Mouse (Mus musculus) midbrain, embryonic 11.5 days (tissue): ENCODE results near the gene Neurog3. TPM values are rescaled to one million over a fixed set of nuclear protein-coding genes. Genes with fewer than 3 reads are reported as not detected.

Source experiments
- ATAC-seq: fragments of 200-750 bp; cut with Nextera tagmentation; 2 replicates; pipeline ENCODE4 v1.8.0; 2017; ENCODE audit warnings: moderate TSS enrichment, moderate library complexity; ENCODE audit not compliant: low FRiP score
- DNase-seq: peaks from one replicate; pipeline ENCODE4 v3.0.0; 2015; ENCODE audit warnings: low spot score; ENCODE audit errors: missing footprints
- H3K27ac ChIP-seq: fragments of 300-500 bp; sonication (generic); 2 replicates; pipeline ENCODE4 v1.5.1; 2014; ENCODE audit warnings: low read depth, low read length
- H3K27me3 ChIP-seq: fragments of 300-500 bp; sonication (generic); 2 replicates; pipeline ENCODE4 v1.6.1; 2014; ENCODE audit warnings: mild to moderate bottlenecking, low read length, moderate library complexity, mixed read lengths; ENCODE audit not compliant: control insufficient read depth, insufficient read depth
- H3K36me3 ChIP-seq: fragments of 300-500 bp; sonication (generic); 2 replicates; pipeline ENCODE4 v1.6.1; 2014; ENCODE audit warnings: mild to moderate bottlenecking, low read length, moderate library complexity, mixed read lengths; ENCODE audit not compliant: control insufficient read depth, insufficient read depth
- H3K4me1 ChIP-seq: fragments of 300-500 bp; sonication (generic); 2 replicates; pipeline ENCODE4 v1.6.1; 2014; ENCODE audit warnings: low read length; ENCODE audit not compliant: control insufficient read depth, insufficient read depth
- H3K4me2 ChIP-seq: fragments of 300-500 bp; sonication (generic); 2 replicates; pipeline ENCODE4 v1.6.1; 2014; ENCODE audit warnings: mild to moderate bottlenecking, moderate library complexity
- H3K4me3 ChIP-seq: fragments of 300-500 bp; sonication (generic); 2 replicates; pipeline ENCODE4 v1.5.1; 2014; ENCODE audit warnings: low read depth, low read length
- H3K9ac ChIP-seq: fragments of 300-500 bp; sonication (generic); 2 replicates; pipeline ENCODE4 v1.6.1; 2014; ENCODE audit warnings: low read length
- H3K9me3 ChIP-seq: fragments of 300-500 bp; sonication (generic); 2 replicates; pipeline ENCODE4 v1.6.1; 2016; ENCODE audit warnings: low read length; ENCODE audit not compliant: control insufficient read depth
- WGBS: fragments of 180-500 bp; shearing (Covaris S2); extraction: QIAGEN DNeasy Blood & Tissue Kit; methylation state at CpG from one replicate; pipeline ENCODE4 v1.1.7; 2014; 5-methylcytosine and 5-hydroxymethylcytosine counted together
- polyA plus RNA-seq: library from polyadenylated mRNA; unstranded; fragments of >200 nt; fragmentation: Nextera tagmentation; extraction: Ambion mirVana; gene quantifications from 2 replicates; pipeline ENCODE4 v1.2.1, GENCODE M21; 2014

Gene Neurog3
- polyA plus RNA-seq, 1 experiment from 2014 or later, result 0.34 TPM

DNA sequence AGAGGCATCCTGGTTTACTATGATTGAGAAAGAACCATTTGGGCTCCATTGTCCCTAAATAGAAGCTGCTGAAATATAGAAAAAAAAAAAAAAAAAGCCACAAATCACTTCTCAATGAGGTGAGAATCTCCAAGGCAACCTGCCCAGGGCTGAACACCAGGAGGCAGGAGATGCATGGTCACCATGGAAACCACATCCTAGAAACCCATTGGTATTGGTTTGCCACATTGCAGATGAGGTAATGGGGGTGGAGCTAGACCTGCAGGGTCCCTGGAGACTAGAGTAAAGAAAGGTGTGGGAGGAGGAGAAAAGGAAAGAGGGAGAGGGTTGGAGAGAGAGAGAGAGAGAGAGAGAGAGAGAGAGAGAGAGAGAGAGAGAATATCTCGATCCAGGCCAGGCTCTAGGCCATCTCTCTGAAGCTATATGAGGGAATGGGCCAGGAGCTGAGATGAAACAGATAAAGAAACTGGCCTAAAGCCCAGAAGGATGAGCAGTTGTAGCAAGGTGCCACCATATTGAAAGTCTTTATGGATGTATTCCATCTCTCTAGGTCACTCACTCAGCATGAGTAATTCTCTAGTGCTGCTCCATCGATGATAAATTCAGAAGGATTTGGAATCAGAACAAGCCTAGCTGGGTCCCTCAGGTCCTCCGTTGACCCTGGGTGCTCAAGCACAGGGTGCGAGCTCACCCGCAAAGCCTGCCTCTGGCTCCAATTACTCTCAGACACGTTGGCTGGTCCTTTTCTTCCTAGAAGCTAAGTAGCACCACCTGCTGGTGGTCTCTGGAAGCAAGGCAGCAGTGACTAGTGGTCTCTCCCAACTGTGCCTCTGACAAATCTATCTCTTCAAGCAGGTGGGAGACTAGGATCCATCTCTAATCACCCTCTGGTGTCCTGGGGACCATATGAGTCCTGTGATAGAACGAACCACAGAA, 31.1 kb upstream of the Neurog3 start:
- ATAC-seq (peak; percentile 62), DNase-seq (peak; percentile 98)
- Histone ChIP-seq H3K36me3 (no peaks in the 10 kb centered on the region), H3K27ac (no peak overlapping the region), H3K4me3 (no peak overlapping the region), H3K9me3 (no peaks in the 10 kb centered on the region), H3K9ac (no peak overlapping the region), H3K4me2 (no peak overlapping the region), H3K27me3 (no peaks in the 10 kb centered on the region), H3K4me1 (peaks cover 5% of the 10 kb centered on the region; the same call in 1 of the 2 replicates)
- 15% methylated on average over 7 of the region's 7 CpGs for WGBS

DNA sequence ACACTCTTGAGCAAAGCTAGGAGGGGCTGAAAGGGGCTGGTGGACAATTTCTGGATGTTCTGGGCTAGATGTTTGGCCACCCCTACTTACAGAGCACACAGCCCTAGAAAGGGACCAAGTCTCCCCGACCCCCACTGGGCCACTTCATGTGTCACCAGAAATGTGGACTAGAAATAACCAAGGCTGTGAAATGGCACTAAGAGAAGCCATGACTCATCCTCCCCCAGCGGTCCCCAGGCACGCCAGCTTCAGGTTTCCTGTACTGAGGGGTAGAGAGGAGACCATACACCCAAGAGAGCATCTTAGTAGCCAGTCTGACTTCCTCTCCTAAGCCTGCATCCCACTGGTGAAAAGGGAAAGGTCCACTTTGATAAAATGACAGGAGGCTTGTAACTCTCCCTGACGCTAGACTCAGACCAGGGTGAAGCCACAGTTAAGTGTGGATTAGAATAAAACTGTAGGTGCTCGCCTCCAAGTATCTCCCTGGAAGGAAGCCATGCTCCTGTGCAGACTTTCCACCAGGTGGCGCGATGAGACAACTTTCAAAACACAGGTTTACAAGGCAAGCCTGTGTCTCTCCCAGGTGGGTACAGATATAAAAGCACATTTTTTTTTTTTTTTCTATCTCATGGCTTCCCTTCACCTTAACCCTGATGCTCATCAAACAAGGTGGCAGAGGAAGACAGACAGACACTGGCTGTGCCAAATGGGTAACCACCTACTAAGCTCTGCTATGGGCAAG, 27.9 kb upstream of the Neurog3 start:
- DNase-seq, result peak; percentile 90
- peaks cover 5% of the 10 kb centered on the region; the same call in 1 of the 2 replicates for H3K4me1 ChIP-seq
- 30% methylated on average over 7 of the region's 7 CpGs for WGBS
- no peak overlapping the region for H3K9ac ChIP-seq
- peak; percentile 22; the same call in 1 of the 2 replicates for ATAC-seq
- H3K27me3 ChIP-seq, result peaks cover 16% of the 10 kb centered on the region
- no peaks in the 10 kb centered on the region for H3K36me3 ChIP-seq
- no peaks in the 10 kb centered on the region for H3K9me3 ChIP-seq
- no peak overlapping the region for H3K4me2 ChIP-seq
- H3K4me3 ChIP-seq, result no peak overlapping the region
- H3K27ac ChIP-seq, result no peak overlapping the region

DNA sequence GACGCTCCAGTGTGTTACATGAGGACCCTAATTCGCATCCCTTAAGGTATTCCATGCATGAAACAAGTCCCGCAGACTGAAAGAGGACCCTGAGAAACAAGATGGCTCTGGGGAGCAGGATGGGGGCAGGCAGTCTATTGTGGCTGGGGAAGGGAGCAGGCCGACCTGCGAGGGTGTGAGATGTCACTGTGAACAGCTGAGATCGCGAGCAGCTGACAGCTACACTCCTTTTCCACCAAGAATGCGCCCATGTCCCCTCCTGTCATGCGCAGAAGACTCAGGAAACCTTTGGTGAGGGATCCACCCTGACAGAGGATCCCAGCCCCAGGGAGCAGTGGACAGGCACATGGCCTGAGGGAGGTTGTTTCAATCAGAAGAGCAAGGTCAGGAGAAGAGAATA, 25.8 kb upstream of the Neurog3 start:
- ATAC-seq (no peak), DNase-seq (no peak)
- Histone ChIP-seq H3K27ac (no peak overlapping the region), H3K27me3 (peaks cover 28% of the 10 kb centered on the region), H3K9ac (no peak overlapping the region), H3K4me2 (no peak overlapping the region), H3K4me1 (peaks cover 3% of the 10 kb centered on the region; the same call in 1 of the 2 replicates), H3K9me3 (no peaks in the 10 kb centered on the region), H3K36me3 (no peaks in the 10 kb centered on the region), H3K4me3 (no peak overlapping the region)
- 70% methylated on average over 9 of the region's 9 CpGs for WGBS

DNA sequence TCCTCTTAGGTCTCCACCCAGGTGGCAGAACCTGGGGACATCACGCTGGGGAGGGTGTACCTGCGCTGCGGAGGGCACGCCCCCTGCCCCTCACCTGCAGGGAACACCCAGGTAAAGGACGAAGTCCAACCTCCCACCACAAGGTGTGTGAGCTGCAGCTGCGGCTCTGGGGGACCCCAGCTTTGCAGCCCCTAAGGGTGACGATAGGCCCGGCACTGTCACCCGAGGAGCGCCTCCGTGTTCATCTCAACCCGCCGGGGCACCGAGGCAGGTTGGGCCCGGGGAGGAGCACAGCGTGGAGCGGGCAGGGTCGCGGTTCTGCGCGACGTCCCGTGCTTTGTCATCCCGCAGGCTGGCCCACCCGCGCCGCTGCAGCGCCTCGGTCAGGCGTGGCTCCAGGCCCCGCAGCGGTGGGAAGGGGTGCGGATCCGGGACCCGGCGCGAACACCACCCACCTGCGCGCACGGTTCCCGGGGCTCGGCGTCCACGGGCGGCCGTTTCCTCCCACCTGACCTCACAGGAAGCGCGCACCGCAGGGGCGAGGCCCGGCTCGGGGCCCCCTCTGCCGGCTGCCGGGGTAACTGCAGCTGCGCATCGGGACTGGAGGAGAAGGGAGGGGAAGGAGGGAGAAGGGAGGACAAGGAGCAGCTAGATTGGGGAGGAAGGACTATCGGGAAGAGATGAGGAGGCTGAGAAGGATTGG, 22.2 kb upstream of the Neurog3 start:
- DNase-seq, result peak; percentile 98
- Histone ChIP-seq H3K9ac (peak overlapping the region; percentile 83), H3K9me3 (no peaks in the 10 kb centered on the region), H3K4me1 (peaks cover 3% of the 10 kb centered on the region; the same call in 1 of the 2 replicates), H3K4me3 (peak overlapping the region; percentile 70), H3K4me2 (peak overlapping the region; percentile 94), H3K36me3 (no peaks in the 10 kb centered on the region), H3K27me3 (peaks cover 28% of the 10 kb centered on the region), H3K27ac (no peak overlapping the region)
- ATAC-seq, result peak; percentile 84
- WGBS, result under 1% methylated on average over 57 of the region's 57 CpGs

DNA sequence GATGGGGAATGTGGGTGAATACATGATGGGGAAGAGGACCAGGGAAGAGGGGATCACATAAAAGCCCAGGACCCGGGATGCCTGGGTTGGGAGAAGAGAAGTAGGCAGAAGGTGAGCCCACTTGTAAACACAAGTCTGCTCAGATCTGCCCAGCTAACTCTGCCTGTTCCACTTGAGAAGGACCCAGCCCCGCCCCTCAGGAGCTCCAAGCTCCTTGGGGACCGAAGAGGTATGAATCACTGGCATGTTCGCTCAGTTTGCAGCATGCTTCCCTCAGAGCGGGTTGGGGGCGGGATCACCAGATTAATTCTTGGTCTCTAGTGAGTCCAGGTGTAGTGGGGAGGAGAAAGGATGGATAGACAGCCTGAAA, 21.7 kb upstream of the Neurog3 start:
- Histone ChIP-seq H3K27ac (no peak overlapping the region), H3K27me3 (peaks cover 28% of the 10 kb centered on the region), H3K4me2 (peak overlapping the region; percentile 94), H3K36me3 (no peaks in the 10 kb centered on the region), H3K9ac (peak overlapping the region; percentile 83), H3K4me1 (peaks cover 3% of the 10 kb centered on the region; the same call in 1 of the 2 replicates), H3K9me3 (no peaks in the 10 kb centered on the region), H3K4me3 (peak overlapping the region; percentile 70)
- DNase-seq (no peak), ATAC-seq (no peak; the same call in 1 of the 2 replicates)
- 46% methylated on average over 6 of the region's 6 CpGs for WGBS

DNA sequence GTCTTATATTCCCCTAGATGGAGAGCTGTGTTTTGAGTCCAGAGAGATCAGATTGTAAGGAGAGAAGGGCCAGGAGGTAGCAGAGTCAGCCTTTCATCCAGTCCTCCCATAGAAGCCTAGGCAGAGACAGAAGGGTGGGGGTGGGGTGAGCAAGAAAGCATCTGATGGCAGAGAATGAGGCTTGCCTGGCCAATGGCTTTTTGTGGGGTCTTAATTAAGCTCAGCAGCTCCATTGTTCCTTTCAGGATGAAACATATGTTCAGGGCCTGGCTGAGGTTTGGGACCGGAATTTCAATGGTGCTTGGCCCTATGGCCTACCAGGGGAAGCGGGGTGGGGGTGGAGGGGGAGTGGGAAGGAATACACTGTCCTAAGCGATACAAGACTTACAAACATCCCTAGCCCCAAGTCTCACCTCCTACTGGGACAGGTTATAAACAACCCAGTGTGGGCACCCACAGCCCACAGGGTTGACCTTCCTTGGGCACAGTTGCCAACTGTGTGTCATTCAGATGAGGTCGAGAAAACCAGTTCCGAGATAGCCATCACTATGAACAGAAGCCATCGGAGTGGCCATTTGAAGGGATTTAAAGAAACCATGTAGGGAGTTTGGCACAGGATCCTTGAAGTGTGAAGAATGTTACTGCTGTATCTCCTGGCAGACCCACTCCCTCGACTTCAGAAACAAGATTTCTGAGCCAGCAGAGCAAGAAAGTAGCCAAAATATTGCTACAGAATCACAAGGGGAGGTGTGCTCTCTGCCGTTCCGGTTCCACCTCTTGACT, 18.8 kb upstream of the Neurog3 start:
- WGBS, result 64% methylated on average over 9 of the region's 9 CpGs
- Histone ChIP-seq H3K9ac (no peak overlapping the region), H3K4me2 (no peak overlapping the region), H3K27me3 (peaks cover 21% of the 10 kb centered on the region), H3K36me3 (no peaks in the 10 kb centered on the region), H3K4me1 (peaks cover 3% of the 10 kb centered on the region; the same call in 1 of the 2 replicates), H3K9me3 (no peaks in the 10 kb centered on the region), H3K27ac (no peak overlapping the region), H3K4me3 (no peak overlapping the region)
- ATAC-seq, result no peak
- DNase-seq, result peak; percentile 77

DNA sequence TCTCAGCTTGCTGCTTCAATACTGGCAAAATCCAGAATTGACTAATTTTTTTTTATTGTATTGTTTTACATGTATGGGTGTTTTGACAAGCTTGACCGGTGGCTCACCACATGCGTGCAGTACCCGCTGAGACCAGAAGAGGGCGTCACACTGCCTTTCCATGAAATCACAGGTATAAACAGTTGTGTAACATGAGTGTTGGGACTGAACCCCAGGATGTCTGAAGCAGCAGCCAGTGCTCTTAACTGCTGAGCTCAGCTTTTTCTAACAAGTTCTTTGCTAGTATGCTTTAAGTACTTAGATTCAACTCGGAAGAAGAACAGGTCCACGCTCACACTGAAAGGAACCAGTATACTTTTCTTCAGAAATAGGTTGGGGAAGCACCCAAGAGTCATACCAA, 5.8 kb upstream of the Neurog3 start:
- no peak overlapping the region for H3K4me3 ChIP-seq
- no peak overlapping the region for H3K4me2 ChIP-seq
- peaks cover 51% of the 10 kb centered on the region for H3K27me3 ChIP-seq
- H3K9ac ChIP-seq, result no peak overlapping the region
- H3K27ac ChIP-seq, result no peak overlapping the region
- DNase-seq, result peak; percentile 83
- ATAC-seq, result no peak
- WGBS, result 36% methylated on average over 6 of the region's 6 CpGs
- H3K4me1 ChIP-seq, result no peaks in the 10 kb centered on the region
- no peaks in the 10 kb centered on the region for H3K36me3 ChIP-seq
- no peaks in the 10 kb centered on the region for H3K9me3 ChIP-seq

DNA sequence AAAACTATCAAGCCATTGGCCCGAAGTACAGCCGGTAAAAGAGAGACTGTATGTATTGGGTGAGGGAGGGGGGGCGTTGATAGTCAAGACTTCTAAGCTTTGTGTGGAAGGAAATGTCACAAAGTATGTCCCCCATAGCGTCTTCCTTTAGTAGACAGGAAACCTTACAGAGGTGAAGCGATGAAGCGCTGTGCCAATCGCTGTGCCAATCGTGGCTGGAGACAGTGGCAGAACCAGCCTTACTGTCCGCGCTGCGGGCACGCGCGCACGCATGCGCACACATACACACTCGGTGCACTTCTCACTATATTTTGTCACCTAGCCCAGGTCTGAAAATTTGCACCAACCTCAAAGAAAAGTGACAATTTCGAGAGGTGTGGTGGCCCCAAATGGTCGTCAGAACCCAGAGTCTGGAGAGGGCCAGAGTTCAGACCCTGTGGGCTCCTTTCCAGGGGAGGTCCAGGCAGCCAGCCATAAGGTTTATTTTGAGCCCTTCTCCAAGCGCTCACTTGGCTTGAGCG, 5.1 kb upstream of the Neurog3 start:
- Histone ChIP-seq H3K27me3 (peaks cover 58% of the 10 kb centered on the region), H3K9ac (no peak overlapping the region), H3K4me1 (peaks cover 2% of the 10 kb centered on the region), H3K27ac (no peak overlapping the region), H3K36me3 (no peaks in the 10 kb centered on the region), H3K4me3 (no peak overlapping the region), H3K4me2 (no peak overlapping the region), H3K9me3 (no peaks in the 10 kb centered on the region)
- no peak for ATAC-seq
- 35% methylated on average over 21 of the region's 21 CpGs for WGBS
- peak; percentile 75 for DNase-seq
